Mouse (Mus musculus) CH12.LX (cell line): ENCODE measurements around the gene Psmc3ip. TPM values are rescaled to one million over a fixed set of nuclear protein-coding genes. Genes with fewer than 3 reads are reported as not detected.
A peak's percentile ranks its signal among the peaks of the same experiment; 100 is the strongest.

Experiments
- DNase-seq: peaks from one replicate; pipeline ENCODE4 v3.0.0-alpha.2; 2013; ENCODE audit errors: extremely low read depth
- H3K27ac ChIP-seq: 2 replicates; pipeline ENCODE4 v1.5.1; 2012; ENCODE audit warnings: low read depth, mild to moderate bottlenecking, control low read depth, moderate library complexity; ENCODE audit not compliant: insufficient read depth
- H3K27me3 ChIP-seq: replicated peaks from 2 replicates; pipeline ENCODE3; 2012; ENCODE audit warnings: inconsistent platforms
- H3K36me3 ChIP-seq, 2 experiments: replicated peaks in 1 of 2; 2 replicates each; pipeline versions ENCODE3 to v1.6.1; 2012; ENCODE audit warnings: inconsistent platforms in 1 of 2, low read length in 1 of 2, mild to moderate bottlenecking in 1 of 2, mixed read lengths in 1 of 2, moderate library complexity in 1 of 2; ENCODE audit not compliant: control insufficient read depth in 1 of 2, insufficient read depth in 1 of 2
- H3K4me1 ChIP-seq, 2 experiments: 2 replicates each; pipeline ENCODE4 v1.6.1; 2012; ENCODE audit warnings: inconsistent platforms in 1 of 2, moderate library complexity in 1 of 2; ENCODE audit not compliant: insufficient read depth in 2 of 2, control insufficient read depth in 1 of 2
- H3K4me2 ChIP-seq: 2 replicates; pipeline ENCODE4 v1.6.1; 2012; ENCODE audit warnings: low read depth, mild to moderate bottlenecking, control low read depth; ENCODE audit not compliant: poor library complexity, insufficient read depth, severe bottlenecking
- H3K4me3 ChIP-seq, 3 experiments: fragments of 150-350 bp in 1 of 3; sonication (generic) in 1 of 3; replicated peaks in 1 of 3; 2 replicates each; pipeline versions ENCODE3 to v1.5.1; 2011 to 2012; ENCODE audit warnings: low read depth in 2 of 3, low read length in 2 of 3, mild to moderate bottlenecking in 2 of 3, moderate library complexity in 2 of 3, control low read depth in 1 of 3, improper control_type of control experiment in 1 of 3, inconsistent platforms in 1 of 3, mixed read lengths in 1 of 3; ENCODE audit not compliant: poor library complexity in 1 of 3
- H3K79me2 ChIP-seq: replicated peaks from 2 replicates; pipeline ENCODE4 v1.6.1; 2012; ENCODE audit warnings: mild to moderate bottlenecking, moderate library complexity; ENCODE audit not compliant: control insufficient read depth, poor library complexity, insufficient read depth, severe bottlenecking; ENCODE audit errors: extremely low read depth
- H3K9ac ChIP-seq: 2 replicates; pipeline ENCODE4 v1.6.1; 2012; ENCODE audit warnings: low read depth, mild to moderate bottlenecking, control low read depth, moderate library complexity; ENCODE audit not compliant: insufficient read depth
- H3K9me3 ChIP-seq: replicated peaks from 2 replicates; pipeline ENCODE3; 2012; ENCODE audit warnings: low read length, inconsistent platforms, mixed read lengths
- BHLHE40 ChIP-seq: IDR thresholded peaks from 2 replicates; pipeline ENCODE4 v1.6.1; 2011; ENCODE audit warnings: mild to moderate bottlenecking, low read depth, low read length, improper control_type of control experiment
- CHD1 ChIP-seq: IDR thresholded peaks from 2 replicates; pipeline ENCODE4 v1.6.1; 2012; ENCODE audit warnings: low read depth, low read length, improper control_type of control experiment, inconsistent platforms
- CHD2 ChIP-seq: IDR thresholded peaks from 2 replicates; pipeline ENCODE4 v1.6.1; 2011; ENCODE audit warnings: low read length, improper control_type of control experiment
- CTCF ChIP-seq, 2 experiments: IDR thresholded peaks in 1 of 2; conservative IDR thresholded peaks in 1 of 2; 2 replicates each; pipeline ENCODE4 v1.5.1; 2011 to 2012; ENCODE audit warnings: low read depth in 2 of 2, low read length in 2 of 2, improper control_type of control experiment in 1 of 2, inconsistent platforms in 1 of 2, mild to moderate bottlenecking in 1 of 2, moderate library complexity in 1 of 2
- E2F4 ChIP-seq: IDR thresholded peaks from 2 replicates; pipeline ENCODE4 v1.6.1; 2011; ENCODE audit warnings: low read depth, low read length, improper control_type of control experiment; ENCODE audit not compliant: insufficient replicate concordance
- ETS1 ChIP-seq: conservative IDR thresholded peaks from 2 replicates; pipeline ENCODE4 v1.6.1; 2012; ENCODE audit warnings: low read depth, mild to moderate bottlenecking, inconsistent platforms, low read length, improper control_type of control experiment, moderate library complexity
- JUND ChIP-seq: conservative IDR thresholded peaks from 2 replicates; pipeline ENCODE4 v1.6.1; 2011; ENCODE audit warnings: low read depth, low read length, improper control_type of control experiment
- KAT2A ChIP-seq: IDR thresholded peaks from 2 replicates; pipeline ENCODE4 v1.6.1; 2012; ENCODE audit warnings: low read length, improper control_type of control experiment, inconsistent platforms; ENCODE audit not compliant: insufficient replicate concordance
- MAZ ChIP-seq: IDR thresholded peaks from 2 replicates; pipeline ENCODE4 v1.6.1; 2012; ENCODE audit warnings: low read depth, mild to moderate bottlenecking, inconsistent platforms, low read length, improper control_type of control experiment, moderate library complexity
- MEF2A ChIP-seq: IDR thresholded peaks from 2 replicates; pipeline ENCODE4 v1.6.1; 2014; ENCODE audit warnings: low read depth, mild to moderate bottlenecking, inconsistent platforms, low read length, improper control_type of control experiment, borderline replicate concordance
- NRF1 ChIP-seq: IDR thresholded peaks from 2 replicates; pipeline ENCODE4 v1.6.1; 2014; ENCODE audit warnings: low read depth, mild to moderate bottlenecking, inconsistent platforms, low read length, improper control_type of control experiment, moderate library complexity
- PAX5 ChIP-seq: IDR thresholded peaks from 2 replicates; pipeline ENCODE4 v1.6.1; 2012; ENCODE audit warnings: low read length, inconsistent platforms, mixed read lengths
- RCOR1 ChIP-seq: conservative IDR thresholded peaks from 2 replicates; pipeline ENCODE4 v1.6.1; 2012; ENCODE audit warnings: low read depth, mild to moderate bottlenecking, inconsistent platforms, low read length, improper control_type of control experiment
- SMC3 ChIP-seq: IDR thresholded peaks from 2 replicates; pipeline ENCODE4 v1.6.1; 2011; ENCODE audit warnings: low read depth, low read length, improper control_type of control experiment
- TBP ChIP-seq: conservative IDR thresholded peaks from 2 replicates; pipeline ENCODE4 v1.6.1; 2011; ENCODE audit warnings: low read depth, low read length, improper control_type of control experiment
- TCF12 ChIP-seq: IDR thresholded peaks from 2 replicates; pipeline ENCODE4 v1.6.1; 2014; ENCODE audit warnings: low read depth, mild to moderate bottlenecking, inconsistent platforms, low read length, improper control_type of control experiment
- USF2 ChIP-seq: conservative IDR thresholded peaks from 2 replicates; pipeline ENCODE4 v1.6.1; 2011; ENCODE audit warnings: low read depth, low read length, improper control_type of control experiment
- ZC3H11A ChIP-seq: IDR thresholded peaks from 2 replicates; pipeline ENCODE4 v1.6.1; 2012; ENCODE audit warnings: low read depth, mild to moderate bottlenecking, inconsistent platforms, low read length, improper control_type of control experiment
- dilution Hi-C: fragments of 300-500 bp; cut with MboI; formaldehyde crosslinking; loops from 2 replicates; pipeline ENCODE4 v1.14.3; 2020; ENCODE audit warnings: low sequenced_read_pairs; ENCODE audit not compliant: extremely low pct_unique_long_range_greater_than_20kb, extremely low pct_ligation_motif_present
- in situ Hi-C: fragments of 300-500 bp; cut with MboI; formaldehyde crosslinking; loops from 3 replicates; pipeline ENCODE4 v1.14.3; 2019; ENCODE audit warnings: low sequenced_read_pairs, low pct_ligation_motif_present, low pct_unique_long_range_greater_than_20kb, mixed read lengths
- polyA plus RNA-seq: library from polyadenylated mRNA; unstranded; fragments of >175 nt; gene quantifications from 2 replicates; pipeline ENCODE4 v1.2.1, GENCODE M21; 2012; ENCODE audit warnings: low read depth; ENCODE audit not compliant: insufficient read length
- total RNA-seq, 2 experiments: library from RNA; depleted of rRNA; stranded (reverse); fragments of 300-350 nt in 1 of 2; fragments of >200 nt in 1 of 2; gene quantifications; 2 replicates each; pipeline ENCODE4 v1.2.3; 2012 to 2014

Psmc3ip gene
- total and polyA plus RNA-seq, 3 experiments: 63.7 to 89.9 (median 85.9) TPM

GRCm38 (mm10) chr11:101082208-101083082 is 12.8 kb downstream of the Psmc3ip start, which contains the start of gene Coasy (continued):
- TF ChIP-seq MEF2A: 0 out of 2 replicates have a peak, but pooled peaks have one; percentile 18
- peak; percentile 53 for TF ChIP-seq ZC3H11A
- TF ChIP-seq E2F4: 0 out of 2 replicates have a peak, but pooled peaks have one; percentile 21
- peak; percentile 18; the same call in 1 of the 2 replicates for TF ChIP-seq NRF1
- TF ChIP-seq ETS1: no peak
- peak; percentile 62 for TF ChIP-seq TCF12
- TF ChIP-seq CTCF (conservative IDR thresholded peaks at IDR 0.05 in 1 of 2, IDR thresholded peaks at IDR 0.05 in 1 of 2; ENCODE audit: low read depth in 2 of 2, low read length in 2 of 2): peak; percentile 39 to 90; a peak in 3 of 4 replicates
- TF ChIP-seq USF2: no peak
- peak; percentile 74; the same call in 1 of the 2 replicates for TF ChIP-seq KAT2A
- TF ChIP-seq SMC3: peak; percentile 79
- peak; percentile 66; the same call in 1 of the 2 replicates for TF ChIP-seq RCOR1
- peak; percentile 46 for TF ChIP-seq CHD1
- TF ChIP-seq PAX5: no peak
- peak; percentile 58 for TF ChIP-seq CHD2
- TF ChIP-seq JUND: 0 out of 2 replicates have a peak, but pooled peaks have one; percentile 31
- peak; percentile 91 for TF ChIP-seq MAZ
- TF ChIP-seq, all 38 proteins: peak for 29

- H3K36me3 ChIP-seq: peaks cover 16 to 34% of the 10 kb centered on the region in 2 experiments
- no peak for TF ChIP-seq CTCF (conservative IDR thresholded peaks at IDR 0.05 in 1 of 2, IDR thresholded peaks at IDR 0.05 in 1 of 2; ENCODE audit: low read depth in 2 of 2, low read length in 2 of 2)
- TF ChIP-seq TBP: no peak
- TF ChIP-seq BHLHE40: no peak
- TF ChIP-seq ZC3H11A: no peak
- in situ Hi-C loops: loop anchor here (5.0 to 10.0 kb wide), 2 partner anchors 101 to 223 kb away; partner anchors contain the start of gene Becn1
- peak overlapping the region in 2 of 3 experiments; percentile 75 to 94 for H3K4me3 ChIP-seq
- peaks cover 3% of the 10 kb centered on the region for H3K27me3 ChIP-seq
- H3K9ac ChIP-seq: peak overlapping the region; percentile 60
- dilution Hi-C loops: no loop called here
- H3K79me2 ChIP-seq: peaks cover 14% of the 10 kb centered on the region; the same call in 1 of the 2 replicates
- no peaks in the 10 kb centered on the region for H3K9me3 ChIP-seq
- DNase-seq: no peak
- no peak overlapping the region for H3K27ac ChIP-seq
- peaks cover 17 to 41% of the 10 kb centered on the region in 2 experiments for H3K4me1 ChIP-seq
- H3K4me2 ChIP-seq: peak overlapping the region; percentile 79
Observed at GRCm38 (mm10) chr11:101081659-101082058, 13.6 kb downstream of the Psmc3ip start.
